Mouse (Mus musculus): ENCODE measurements around the gene Ptpn11.
A peak's percentile ranks its signal among the peaks of the same experiment; 100 is the strongest.
"Not testable (repeated sequence)": the region's sequence is repeated elsewhere in the genome, so short reads cannot be mapped to it uniquely, and the experiment has no call there.

Ptpn11 gene

GRCm38 (mm10) chr5:121190836-121191583 lies at the start of gene Ptpn11:
Ptpn11 (minus strand) TSS chr5:121191397.
- peak; percentile 80 for DNase-seq (ENCODE audit: low spot score)

GRCm38 (mm10) chr5:121239846-121240245 lies 48.6 kb upstream of the Ptpn11 start:
- DNase-seq (ENCODE audit: low spot score) = no peak

- no peak for DNase-seq (ENCODE audit: low spot score)
These were observed 47.0 kb upstream of the Ptpn11 start for GRCm38 (mm10) chr5:121238208-121238607.

GRCm38 (mm10) chr5:121236171-121236570 lies 45.0 kb upstream of the Ptpn11 start:
- DNase-seq (ENCODE audit: low spot score) = peak; percentile 62

- DNase-seq (ENCODE audit: low spot score) = no peak
These were observed 42.5 kb upstream of the Ptpn11 start for GRCm38 (mm10) chr5:121233726-121234125.

GRCm38 (mm10) chr5:121232789-121233188 lies 41.6 kb upstream of the Ptpn11 start:
- DNase-seq (ENCODE audit: low spot score) = no peak

- DNase-seq (ENCODE audit: low spot score) = no peak
These were observed 39.6 kb upstream of the Ptpn11 start for GRCm38 (mm10) chr5:121230811-121231210.

- no peak for DNase-seq (ENCODE audit: low spot score)
These were observed 38.0 kb upstream of the Ptpn11 start for GRCm38 (mm10) chr5:121229182-121229581.

- not testable (repeated sequence) for DNase-seq (ENCODE audit: low spot score)
These were observed 36.1 kb upstream of the Ptpn11 start for GRCm38 (mm10) chr5:121227330-121227729.

- no peak for DNase-seq (ENCODE audit: low spot score)
These were observed 35.6 kb upstream of the Ptpn11 start for GRCm38 (mm10) chr5:121226845-121227244.

GRCm38 (mm10) chr5:121226406-121226805 lies 35.2 kb upstream of the Ptpn11 start:
- no peak for DNase-seq (ENCODE audit: low spot score)

GRCm38 (mm10) chr5:121225854-121226253 lies 34.7 kb upstream of the Ptpn11 start:
- no peak for DNase-seq (ENCODE audit: low spot score)

GRCm38 (mm10) chr5:121224856-121225255 lies 33.7 kb upstream of the Ptpn11 start:
- DNase-seq (ENCODE audit: low spot score) = no peak

GRCm38 (mm10) chr5:121224020-121224419 lies 32.8 kb upstream of the Ptpn11 start:
- not testable (repeated sequence) for DNase-seq (ENCODE audit: low spot score)

- DNase-seq (ENCODE audit: low spot score) = no peak
These were observed 30.2 kb upstream of the Ptpn11 start for GRCm38 (mm10) chr5:121221328-121221850.

- no peak for DNase-seq (ENCODE audit: low spot score)
These were observed 29.6 kb upstream of the Ptpn11 start for GRCm38 (mm10) chr5:121220732-121221301.

- peak; percentile 98 for DNase-seq (ENCODE audit: low spot score)
These were observed 29.0 kb upstream of the Ptpn11 start, which contains the start of gene Hectd4 for GRCm38 (mm10) chr5:121219980-121220731. Hectd4 (plus strand) TSS chr5:121220219.

GRCm38 (mm10) chr5:121219190-121219589 lies 28.0 kb upstream of the Ptpn11 start:
- no peak for DNase-seq (ENCODE audit: low spot score)

- DNase-seq (ENCODE audit: low spot score) = no peak
These were observed 26.1 kb upstream of the Ptpn11 start for GRCm38 (mm10) chr5:121217313-121217634.

GRCm38 (mm10) chr5:121216584-121217312 lies 25.6 kb upstream of the Ptpn11 start:
- not testable (repeated sequence) for DNase-seq (ENCODE audit: low spot score)

GRCm38 (mm10) chr5:121216126-121216446 lies 24.9 kb upstream of the Ptpn11 start:
- DNase-seq (ENCODE audit: low spot score) = peak; percentile 73

All from spleen, adult 12 weeks (tissue).